Comparison of ENCODE assay signal across 21 mouse cellular contexts in the genomic region with DNA sequence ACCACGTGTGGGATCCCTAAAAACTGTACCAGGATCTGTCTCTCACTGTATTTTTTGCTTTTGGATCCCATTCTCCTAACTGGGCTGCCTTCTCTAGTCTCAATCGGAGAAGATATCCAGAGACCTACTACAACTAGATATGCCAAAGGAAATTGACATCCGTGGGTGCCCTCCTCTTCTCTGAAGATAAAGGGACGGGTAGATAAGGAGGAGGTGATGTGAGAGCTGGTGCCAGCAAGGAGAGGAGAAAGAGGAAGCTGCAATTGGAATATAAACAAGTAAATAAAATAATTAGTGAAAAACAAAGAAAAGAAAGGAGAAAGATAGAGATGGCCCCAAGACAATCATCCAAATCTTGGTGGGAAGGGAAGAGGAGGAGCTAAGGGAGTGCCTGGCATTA.
"Had no signal": no experiment of that assay in that cellular context is flagged by ENCODE, and none has a peak within 500 bp of the region (broad histone marks: within the 10 kb centered on the region; RNA-seq: fewer than 3 reads in every experiment).

No protein-coding gene starts in this region.

- H3K9me3 ChIP-seq: lung, embryonic 15.5 days; midbrain, embryonic 10.5 days; midbrain, embryonic 12.5 days; neural tube, embryonic 13.5 days; neural tube, embryonic 15.5 days; stomach, embryonic 15.5 days had no signal

- H3K4me3 ChIP-seq: lung, embryonic 15.5 days; megakaryocyte, embryonic 14.5 days; midbrain, embryonic 10.5 days; midbrain, embryonic 12.5 days; myocyte; neural tube, embryonic 13.5 days; neural tube, embryonic 15.5 days; stomach, embryonic 15.5 days had no signal

- H3K36me3 ChIP-seq: lung, embryonic 15.5 days; midbrain, embryonic 10.5 days; midbrain, embryonic 12.5 days; neural tube, embryonic 13.5 days; neural tube, embryonic 15.5 days; stomach, embryonic 15.5 days had no signal

- H3K27ac ChIP-seq: lung, embryonic 15.5 days; macrophage; midbrain, embryonic 10.5 days; midbrain, embryonic 12.5 days; neural tube, embryonic 13.5 days; neural tube, embryonic 15.5 days; stomach, embryonic 15.5 days; stomach, postnatal 0 days had no signal

- DNase-seq: liver, postnatal 0 days; lung, adult 2 months; lung, postnatal 14 days; lung, postnatal 36 days; midbrain, embryonic 14.5 days; retina, postnatal 1 day; right cerebral cortex, adult 18-20 months; right cerebral cortex, postnatal 25 days; thymus, adult 2 months; thymus, postnatal 25 days; thymus, postnatal 4 days had no signal

- H3K9ac ChIP-seq: liver, postnatal 0 days; lung, embryonic 15.5 days; midbrain, embryonic 12.5 days; neural tube, embryonic 13.5 days; neural tube, embryonic 15.5 days; stomach, embryonic 15.5 days had no signal

- H3K4me1 ChIP-seq: lung, embryonic 15.5 days; megakaryocyte, embryonic 14.5 days; midbrain, embryonic 10.5 days; midbrain, embryonic 12.5 days; neural tube, embryonic 13.5 days; neural tube, embryonic 15.5 days; stomach, embryonic 15.5 days had no signal

- H3K27me3 ChIP-seq: lung, embryonic 15.5 days; megakaryocyte, embryonic 14.5 days; midbrain, embryonic 12.5 days; neural tube, embryonic 13.5 days; neural tube, embryonic 15.5 days; stomach, embryonic 15.5 days had no signal
